Mouse (Mus musculus) testis, adult 2 months (tissue): Measurements from ENCODE around the gene Isyna1.

Source experiments
- CTCF ChIP-seq: fragments of 200-500 bp; IDR thresholded peaks from 2 replicates; pipeline ENCODE4 v1.5.1; 2012; ENCODE audit warnings: low read depth, mild to moderate bottlenecking, inconsistent platforms, low read length, moderate library complexity; ENCODE audit not compliant: control insufficient read depth, insufficient read depth, insufficient replicate concordance
- POLR2A ChIP-seq: fragments of 200-500 bp; IDR thresholded peaks from 2 replicates; pipeline ENCODE4 v1.6.1; 2012; ENCODE audit warnings: low read depth, mild to moderate bottlenecking, inconsistent platforms, low read length, moderate library complexity; ENCODE audit not compliant: control insufficient read depth

GRCm38 (mm10) chr8:70574915-70575314 is 19.3 kb upstream of the Isyna1 start:
- TF ChIP-seq CTCF: no peak
- TF ChIP-seq POLR2A: no peak
